Mouse (Mus musculus) C2C12 (cell line): ENCODE results near the gene Ccdc110.

ENCODE experiments used
- CTCF ChIP-seq: IDR thresholded peaks from one replicate; pipeline ENCODE4 v1.5.1; 2011; ENCODE audit not compliant: control insufficient read depth, insufficient read depth, insufficient read length
- FOSL1 ChIP-seq: IDR thresholded peaks from one replicate; pipeline ENCODE4 v1.8.0; 2011; ENCODE audit warnings: mild to moderate bottlenecking, low read length; ENCODE audit not compliant: poor library complexity, insufficient read depth, severe bottlenecking
- MAX ChIP-seq: IDR thresholded peaks from one replicate; pipeline ENCODE4 v1.6.1; 2011; ENCODE audit warnings: mild to moderate bottlenecking, control low read depth
- MYOD1 ChIP-seq: IDR thresholded peaks from one replicate; pipeline ENCODE4 v1.6.1; 2011; ENCODE audit warnings: low read depth; ENCODE audit not compliant: control insufficient read depth, insufficient read length

DNA sequence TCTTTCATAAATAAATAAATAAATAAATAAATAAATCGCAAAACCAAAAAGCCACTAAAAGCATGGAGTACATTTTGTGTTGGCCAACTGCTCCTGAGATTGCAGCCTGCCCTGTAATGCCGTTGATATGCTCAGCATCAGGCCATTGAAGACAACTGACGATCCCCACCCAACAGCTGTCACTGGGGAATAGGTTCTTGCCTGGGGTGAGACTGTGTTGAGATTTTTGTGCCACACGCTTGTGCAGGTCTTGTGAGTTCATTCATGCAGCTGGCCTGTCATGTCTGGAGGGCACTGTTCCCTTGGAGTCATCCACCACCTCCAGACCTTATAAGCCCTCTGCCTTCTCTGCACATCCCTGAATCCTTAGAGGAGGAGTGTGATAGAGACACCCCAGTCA lies 11.9 kb downstream of the Ccdc110 start:
- no peak for TF ChIP-seq CTCF
- no peak for TF ChIP-seq FOSL1
- no peak for TF ChIP-seq MAX
- no peak for TF ChIP-seq MYOD1
